Mouse (Mus musculus): ENCODE results near the gene Ankk1.

The Ankk1 gene

DNA sequence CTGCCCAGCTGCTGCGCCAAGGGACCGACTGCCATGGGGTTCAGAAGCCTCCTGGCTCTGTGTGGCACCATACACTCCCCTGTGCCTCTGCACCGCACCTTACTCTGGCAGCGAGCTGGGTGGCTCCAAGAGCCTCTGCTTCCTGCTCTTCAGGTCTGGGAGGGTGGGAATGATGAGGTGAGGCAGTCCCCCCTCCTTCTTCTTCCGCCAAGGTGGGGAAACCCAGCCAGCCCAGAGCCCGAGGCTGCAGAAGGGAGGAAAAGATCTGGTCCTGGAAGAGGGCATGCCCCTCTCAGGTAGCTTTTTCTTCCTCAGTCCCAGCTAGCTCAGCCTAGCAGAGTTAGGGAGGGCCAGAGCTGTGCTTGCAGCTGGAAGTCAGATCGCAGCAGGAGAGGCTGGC, at the start of gene Ankk1:
TSS of gene Ankk1 (minus strand) at position 101 of the 400 bp plus-strand sequence.
- no peak for DNase-seq (ENCODE audit: low read depth, low spot score)

DNA sequence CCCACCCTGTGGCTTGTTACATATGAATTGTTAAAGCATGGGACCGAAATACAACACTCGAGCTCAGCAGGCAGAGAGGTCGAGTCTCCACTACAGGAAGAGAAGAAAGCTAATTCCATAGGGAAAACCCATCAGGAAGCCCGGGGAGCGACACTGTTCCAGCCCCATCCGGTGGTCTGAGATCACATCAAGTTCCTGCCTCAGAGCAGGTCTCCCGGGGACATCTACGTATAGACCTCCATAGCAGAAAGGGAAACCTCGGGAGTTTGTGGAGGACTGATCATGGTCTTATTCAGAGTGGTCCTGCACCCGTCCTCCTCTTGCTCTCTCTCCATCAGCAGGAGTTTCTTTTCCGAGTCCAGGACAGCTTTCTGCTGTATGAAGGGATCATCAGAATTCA, 45.3 kb upstream of the Ankk1 start:
- no peak for DNase-seq (ENCODE audit: low read depth, low spot score)

DNA sequence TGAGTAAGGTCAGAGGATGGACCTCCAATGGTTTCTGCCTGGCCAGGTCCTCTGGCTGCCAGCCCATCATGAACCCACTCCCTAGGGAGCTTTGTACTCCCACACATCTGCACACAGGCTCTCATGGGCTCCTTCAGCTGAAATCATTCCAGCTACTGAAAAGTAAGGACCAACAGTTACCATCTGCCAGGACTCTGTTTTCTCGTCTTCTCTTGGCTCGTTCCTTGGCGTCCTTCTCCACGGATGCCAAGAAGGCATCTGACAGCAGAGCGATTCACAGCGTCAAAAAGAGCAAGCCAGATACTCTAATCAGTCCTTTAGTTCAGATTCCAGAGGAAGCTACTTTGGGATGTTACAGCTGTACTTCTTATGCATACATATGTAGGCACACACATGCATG, 44.1 kb upstream of the Ankk1 start:
- peak; percentile 36 for DNase-seq (ENCODE audit: low read depth, low spot score)

DNA sequence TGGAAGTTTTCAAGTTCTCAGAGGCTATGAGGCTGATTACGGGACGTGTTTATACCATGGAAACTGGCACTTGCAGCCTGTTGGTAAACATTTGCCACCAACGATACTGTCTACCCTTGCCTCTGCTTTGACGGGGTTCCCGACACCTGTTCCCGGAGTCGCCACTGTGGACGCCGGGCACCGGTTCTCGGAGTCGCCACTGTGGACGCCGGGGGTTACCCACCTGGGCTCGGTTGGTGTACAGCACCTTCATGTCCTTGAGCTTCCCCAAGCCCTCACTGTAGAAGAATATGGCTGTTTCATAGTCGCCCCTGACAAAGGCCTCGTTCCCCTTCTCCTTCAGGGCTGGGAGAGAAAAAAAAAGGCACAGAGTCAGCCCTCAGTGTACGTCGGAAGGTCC, 43.2 kb upstream of the Ankk1 start:
- DNase-seq (ENCODE audit: low read depth, low spot score) = no peak

DNA sequence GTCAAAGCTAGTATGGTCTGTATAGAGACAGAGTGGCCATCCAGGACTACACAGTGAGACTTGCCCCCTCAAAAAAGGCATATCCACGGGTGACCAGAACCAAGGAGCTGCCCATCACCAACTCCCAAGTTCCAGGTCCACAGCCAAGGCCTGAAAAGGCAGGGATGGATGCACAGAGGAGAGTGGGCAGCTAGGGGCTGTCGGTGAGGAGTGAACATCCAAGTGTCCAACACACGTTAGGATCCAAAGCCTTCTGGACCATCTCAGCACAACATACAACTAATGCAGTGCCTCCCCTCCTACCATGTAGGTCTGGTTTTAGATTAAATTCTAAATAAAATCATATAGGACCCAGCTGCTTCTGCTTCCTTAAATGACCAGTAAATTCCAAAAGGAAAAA, 29.3 kb upstream of the Ankk1 start:
- DNase-seq (ENCODE audit: low read depth, low spot score) = no peak

DNA sequence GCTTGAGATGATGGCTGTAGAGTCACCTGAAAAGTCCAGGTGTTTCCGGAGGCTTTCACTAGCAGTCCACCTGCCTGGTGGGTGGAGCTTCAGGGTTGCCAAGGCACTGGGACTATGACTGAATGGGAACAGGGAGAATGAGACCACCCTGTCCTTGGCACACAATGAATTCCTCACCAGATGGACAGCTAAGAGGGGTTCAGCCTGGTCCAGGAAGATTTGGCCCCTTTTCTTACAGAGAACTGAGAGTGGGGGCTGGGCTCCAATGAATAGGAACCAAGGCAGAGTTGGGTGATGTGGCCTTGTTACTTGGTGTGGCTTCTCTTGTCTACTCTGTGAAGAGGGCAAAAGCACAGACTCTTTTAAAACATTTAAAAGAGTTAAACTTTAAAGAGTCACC, 25.6 kb upstream of the Ankk1 start:
- no peak for DNase-seq (ENCODE audit: low read depth, low spot score)

DNA sequence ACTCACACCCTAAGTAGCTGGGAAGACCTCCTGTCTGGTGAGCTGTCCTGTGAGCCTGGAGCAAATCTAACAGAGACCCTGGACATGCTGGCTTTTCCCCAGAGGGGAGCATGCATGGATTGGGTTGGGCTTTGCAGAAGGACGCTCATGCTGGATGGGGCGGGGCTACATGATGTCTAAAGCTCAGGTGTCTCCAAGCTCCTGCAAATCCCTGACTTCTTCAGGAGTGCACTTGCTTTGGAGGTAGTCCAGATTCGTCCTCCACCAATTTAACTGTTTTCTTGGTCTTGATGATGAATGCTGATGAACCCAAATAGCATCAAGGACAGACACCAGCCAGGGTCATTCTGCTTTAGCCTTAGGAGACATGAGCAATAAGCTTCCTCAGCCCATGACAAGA, 23.7 kb upstream of the Ankk1 start:
- no peak for DNase-seq (ENCODE audit: low read depth, low spot score)

DNA sequence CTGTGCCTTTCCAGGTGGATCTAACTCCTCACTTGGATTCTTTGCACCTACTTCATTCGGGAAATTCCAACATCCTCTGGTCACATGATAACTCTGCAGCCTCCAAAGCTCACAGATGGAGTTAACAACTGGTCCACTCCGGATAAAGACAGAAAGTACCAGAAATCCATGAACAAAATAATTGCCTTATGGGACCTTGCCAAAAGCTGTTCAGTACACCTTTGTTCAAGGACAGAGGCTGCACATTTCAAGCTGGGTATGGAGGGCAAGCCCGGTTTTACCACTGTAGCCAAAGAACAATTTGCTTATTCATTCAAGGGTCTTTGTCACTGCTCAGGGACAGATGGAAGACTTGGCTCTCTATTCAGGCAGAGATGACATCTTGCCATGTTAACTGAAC, 15.8 kb upstream of the Ankk1 start:
- DNase-seq (ENCODE audit: low read depth, low spot score) = peak; percentile 39

DNA sequence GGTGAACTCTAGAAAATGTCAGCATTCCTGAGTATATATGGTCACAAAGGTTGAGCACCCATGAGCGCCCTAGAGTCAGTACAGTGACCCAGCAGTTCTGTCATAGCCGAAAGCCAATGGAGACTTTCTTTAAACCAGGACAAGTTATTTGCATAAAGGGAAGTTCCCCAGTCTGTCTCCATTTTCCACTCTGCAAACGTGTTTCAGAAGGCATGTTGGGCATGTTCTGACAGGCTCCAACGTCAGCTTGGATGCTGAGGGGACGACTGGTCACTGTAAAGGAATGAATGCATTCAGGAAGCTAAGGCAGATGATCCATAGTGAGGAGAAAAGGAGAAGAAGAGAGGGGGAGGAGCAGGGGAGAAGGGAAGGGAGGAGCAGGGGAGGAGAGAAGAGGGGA, 657 bp upstream of the Ankk1 start:
- DNase-seq (ENCODE audit: low read depth, low spot score) = no peak

DNA sequence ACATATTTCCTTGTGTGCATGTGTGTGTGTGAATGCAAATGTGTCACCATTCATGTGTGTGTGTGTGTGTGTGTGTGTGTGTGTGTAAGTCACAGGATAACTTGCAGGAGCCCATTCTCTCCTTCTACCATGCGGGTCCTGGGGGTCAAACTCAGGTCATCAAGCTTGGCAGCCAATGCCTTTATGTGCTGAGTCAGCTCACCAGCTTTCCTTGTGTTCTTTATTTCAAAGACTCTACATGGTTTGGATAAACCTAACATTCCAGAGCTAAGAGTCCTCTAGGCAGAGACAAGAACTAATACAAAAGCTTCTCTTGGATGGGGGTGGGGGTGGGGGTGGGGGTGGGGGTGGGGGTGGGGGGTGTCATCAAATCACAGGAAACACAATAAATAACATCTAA, 1.2 kb downstream of the Ankk1 start:
- no peak for DNase-seq (ENCODE audit: low read depth, low spot score)

DNA sequence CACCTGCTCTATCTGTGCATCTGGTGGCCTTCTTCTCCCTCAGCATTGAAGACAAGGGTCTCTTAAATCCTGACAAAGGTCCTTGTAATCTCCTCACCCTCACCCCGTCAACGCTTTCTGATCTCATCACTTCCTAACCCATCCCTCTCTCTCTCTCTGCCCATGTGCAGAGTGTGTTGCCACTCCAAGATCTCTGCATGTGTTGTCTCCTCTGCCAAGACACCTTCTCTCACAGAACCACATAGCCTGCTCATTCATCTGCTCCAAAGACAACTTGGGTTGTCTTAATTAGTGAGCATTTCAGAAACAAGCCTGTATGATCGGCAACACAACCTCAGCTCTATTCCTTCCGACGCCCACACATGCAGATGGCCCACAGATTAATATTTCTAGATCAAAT, 3.0 kb downstream of the Ankk1 start:
- DNase-seq (ENCODE audit: low read depth, low spot score) = no peak

DNA sequence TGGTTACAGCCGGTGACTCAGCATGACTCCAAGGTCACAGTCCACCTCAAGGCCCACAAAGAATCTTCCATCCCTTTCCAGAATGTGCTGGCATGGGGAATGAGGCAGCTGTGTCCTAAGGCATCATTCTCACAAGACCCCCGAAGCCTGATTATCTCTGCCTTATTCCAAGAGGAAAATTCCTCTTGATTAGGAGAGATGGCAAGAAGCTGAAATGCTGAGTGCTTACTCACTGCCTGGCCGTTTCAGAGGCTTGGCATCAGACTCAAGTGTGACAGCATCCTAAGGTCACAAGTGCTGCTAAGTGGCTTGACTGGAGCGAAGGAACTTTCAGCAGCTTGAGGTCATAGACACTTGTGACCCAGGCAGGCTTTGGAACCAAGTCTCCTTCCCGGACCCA, 16.2 kb downstream of the Ankk1 start:
- DNase-seq (ENCODE audit: low read depth, low spot score) = no peak

DNA sequence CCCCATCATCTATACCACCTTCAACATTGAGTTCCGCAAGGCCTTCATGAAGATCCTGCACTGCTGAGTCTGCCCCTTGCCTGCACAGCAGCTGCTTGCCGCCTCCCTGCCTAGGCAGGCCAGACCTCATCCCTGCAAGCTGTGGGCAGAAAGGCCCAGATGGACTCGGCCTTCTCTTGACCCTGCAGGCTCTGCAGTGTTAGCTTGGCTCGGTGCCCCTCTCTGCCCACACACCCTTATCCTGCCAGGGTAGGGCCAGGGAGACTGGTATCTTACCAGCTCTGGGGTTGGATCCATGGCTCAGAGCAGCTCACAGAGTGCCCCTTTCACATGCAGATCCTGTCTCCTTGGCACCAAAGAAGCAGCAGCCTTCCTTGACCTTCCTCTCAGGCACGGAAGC, 19.8 kb downstream of the Ankk1 start:
- peak; percentile 75 for DNase-seq (ENCODE audit: low read depth, low spot score)

DNA sequence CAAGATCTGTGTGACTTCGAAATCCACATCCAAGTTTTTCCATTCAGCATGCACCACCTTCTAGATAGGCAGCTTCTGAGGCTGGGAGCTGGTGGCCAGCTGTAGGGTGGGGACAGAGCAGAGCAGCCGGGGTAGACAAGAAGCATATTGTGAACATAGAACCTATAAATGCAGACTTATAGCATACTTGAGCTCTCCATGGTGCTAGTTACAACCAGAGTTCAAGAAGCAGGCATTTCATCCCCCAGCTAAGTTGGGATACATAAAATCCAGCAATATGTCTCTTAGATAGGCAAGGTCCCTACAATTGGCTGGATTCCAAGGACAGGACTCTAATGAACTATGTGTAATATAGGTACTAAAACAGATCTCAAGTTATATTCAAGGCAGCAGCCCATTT, 23.1 kb downstream of the Ankk1 start:
- no peak for DNase-seq (ENCODE audit: low read depth, low spot score)

DNA sequence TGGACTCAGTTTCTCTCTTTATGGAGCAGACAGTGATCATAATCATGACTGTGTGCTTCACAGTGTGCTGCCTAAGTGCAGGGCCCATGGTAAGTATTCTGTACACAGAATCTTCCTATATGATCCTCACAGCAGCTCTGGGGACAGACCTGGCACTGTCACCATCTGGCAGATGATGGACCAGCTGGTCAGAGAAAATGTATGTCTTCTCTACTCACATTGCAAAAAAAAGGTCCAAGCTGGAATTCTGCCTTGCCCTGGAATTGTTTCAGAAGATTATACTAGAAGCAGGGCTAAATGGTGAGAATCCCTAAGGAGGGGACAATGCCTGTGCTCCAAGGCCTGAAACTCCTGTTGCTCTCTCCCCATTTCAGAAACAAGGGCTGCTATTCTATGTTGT, 30.8 kb downstream of the Ankk1 start:
- DNase-seq (ENCODE audit: low read depth, low spot score) = peak; percentile 49

DNA sequence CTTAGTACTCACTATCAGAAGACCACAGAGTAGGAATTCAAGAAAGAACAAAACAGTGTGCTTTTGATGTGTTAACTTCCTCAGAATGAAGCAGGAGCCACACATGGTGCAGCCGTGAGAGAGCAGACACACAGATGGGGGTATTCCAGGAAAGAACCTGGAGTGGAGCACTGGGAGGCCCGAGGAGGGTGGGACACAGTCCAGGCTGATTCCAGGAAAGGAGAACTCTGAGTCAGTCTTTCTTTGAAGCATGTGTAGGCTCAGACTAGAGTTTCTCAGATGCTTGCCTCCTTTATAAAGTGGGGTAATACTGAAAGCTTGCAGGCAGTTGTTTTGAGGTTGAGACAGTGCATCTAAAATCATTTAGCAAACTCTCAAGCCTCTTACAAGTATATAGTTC, 34.6 kb downstream of the Ankk1 start:
- no peak for DNase-seq (ENCODE audit: low read depth, low spot score)

DNA sequence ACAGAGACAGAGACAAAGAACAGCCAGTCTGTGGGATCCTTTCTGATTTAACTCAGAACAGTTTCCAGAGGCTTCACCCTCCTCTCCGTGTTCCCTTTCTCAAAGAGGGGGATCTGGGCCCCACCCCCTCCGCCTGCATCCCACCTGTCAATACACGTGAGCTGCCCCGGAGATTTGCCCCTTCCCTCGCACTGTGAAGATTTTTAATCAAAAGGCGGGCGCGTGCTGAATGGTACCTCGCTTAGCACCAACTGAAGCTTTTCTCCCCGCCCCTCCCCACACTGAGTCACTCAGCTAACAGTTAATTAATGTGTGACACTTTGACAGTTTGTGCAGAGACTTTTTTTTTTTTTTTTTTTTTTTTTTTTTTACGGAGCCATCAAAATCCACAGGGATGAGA, 40.7 kb downstream of the Ankk1 start:
- peak; percentile 59 for DNase-seq (ENCODE audit: low read depth, low spot score)

DNA sequence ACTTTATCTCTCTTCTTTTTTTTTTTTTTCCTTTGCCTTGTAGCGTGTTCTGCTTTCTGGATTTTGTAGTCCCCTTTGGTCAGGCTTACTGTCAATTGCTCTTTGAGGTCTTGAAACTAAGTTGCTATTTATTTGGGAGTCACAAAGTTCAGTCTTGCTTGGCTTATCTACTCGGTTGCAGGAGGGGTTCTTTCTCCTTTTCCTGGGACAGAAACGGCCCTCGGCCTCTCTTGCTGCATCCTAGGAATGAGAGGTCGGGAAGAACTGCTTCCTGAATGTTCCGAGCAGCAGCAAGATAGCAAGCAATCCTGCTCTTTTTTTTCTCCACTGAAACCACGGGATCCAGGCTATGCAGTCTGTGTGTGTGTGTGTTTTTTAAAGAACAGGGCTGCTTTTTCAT, 41.5 kb downstream of the Ankk1 start:
- no peak for DNase-seq (ENCODE audit: low read depth, low spot score)

DNA sequence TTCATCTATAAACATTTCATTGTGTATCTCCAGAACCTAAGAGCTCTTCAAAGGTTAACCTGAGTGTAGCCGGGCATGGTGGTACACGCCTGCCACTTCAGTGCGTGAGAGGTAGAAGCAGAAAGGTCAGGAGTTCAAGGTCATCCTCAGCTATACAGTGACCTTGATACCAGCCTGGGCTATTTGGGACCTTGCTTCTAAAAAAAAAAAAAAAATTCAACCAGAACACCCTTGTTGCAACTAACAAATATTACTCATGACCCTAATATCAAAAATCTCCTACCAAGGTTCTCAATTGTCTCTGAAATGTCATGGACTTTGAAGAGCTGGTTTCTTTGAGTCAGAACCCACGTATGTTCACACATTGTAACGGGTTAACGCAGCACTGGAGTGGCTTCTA, 42.0 kb downstream of the Ankk1 start:
- no peak for DNase-seq (ENCODE audit: low read depth, low spot score)

DNA sequence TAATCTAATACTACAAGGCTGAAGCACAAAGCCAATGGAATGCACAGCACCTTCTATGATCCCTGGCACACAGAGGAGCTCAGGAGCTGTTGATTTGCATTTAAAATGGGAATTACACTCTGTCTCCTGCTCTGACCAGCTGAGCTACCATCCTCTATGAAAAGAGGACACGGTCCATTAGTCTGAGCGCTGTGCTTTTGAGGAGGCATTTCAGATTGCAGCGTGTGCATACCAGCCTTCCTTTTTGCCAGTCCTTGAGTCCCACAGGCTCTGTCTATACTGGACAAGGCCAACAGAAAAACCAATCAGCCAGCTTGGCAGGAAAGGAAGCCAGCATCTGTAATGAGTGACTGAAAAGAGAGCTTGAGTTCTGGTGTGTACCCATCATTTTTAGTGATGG, 42.8 kb downstream of the Ankk1 start:
- no peak for DNase-seq (ENCODE audit: low read depth, low spot score)

DNA sequence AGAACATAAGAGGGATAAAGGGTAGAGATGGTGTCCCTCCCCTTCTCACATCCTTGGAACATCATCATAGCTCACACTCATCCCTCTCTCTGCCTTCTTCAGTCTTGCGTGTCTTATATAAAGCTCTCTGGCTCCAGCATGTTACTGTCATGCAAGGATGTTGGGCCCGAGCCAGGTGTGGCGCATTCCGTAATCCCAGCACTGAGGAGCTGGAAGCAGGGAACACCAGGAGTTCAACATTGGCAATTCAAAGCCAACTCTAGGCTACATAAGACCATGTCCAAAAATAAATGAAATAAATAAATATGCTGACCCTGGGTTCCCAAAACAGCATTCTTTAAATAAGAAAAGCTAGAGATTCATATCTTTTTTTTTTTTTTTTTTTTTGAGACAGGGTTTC, 46.9 kb downstream of the Ankk1 start:
- peak; percentile 59 for DNase-seq (ENCODE audit: low read depth, low spot score)

DNA sequence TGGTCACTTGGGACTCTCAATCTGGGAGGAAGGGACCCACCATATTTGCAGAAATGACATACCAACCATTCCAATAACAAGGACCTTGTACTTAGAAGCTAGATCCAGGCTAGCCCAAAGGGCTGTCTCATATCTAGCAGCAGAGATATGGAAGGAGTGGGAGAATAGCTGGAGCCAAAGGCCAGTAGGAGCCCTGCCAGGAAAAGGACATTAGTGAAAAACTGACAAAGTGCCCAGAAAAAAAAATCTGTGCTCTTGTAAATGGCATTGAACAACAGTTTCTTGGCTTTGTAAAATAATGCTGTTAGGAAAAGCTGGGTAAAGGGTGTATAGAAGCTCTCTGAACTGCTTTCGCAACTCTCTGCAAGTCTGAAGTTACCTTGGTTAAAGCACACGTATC, 52.9 kb downstream of the Ankk1 start:
- no peak for DNase-seq (ENCODE audit: low read depth, low spot score)

DNA sequence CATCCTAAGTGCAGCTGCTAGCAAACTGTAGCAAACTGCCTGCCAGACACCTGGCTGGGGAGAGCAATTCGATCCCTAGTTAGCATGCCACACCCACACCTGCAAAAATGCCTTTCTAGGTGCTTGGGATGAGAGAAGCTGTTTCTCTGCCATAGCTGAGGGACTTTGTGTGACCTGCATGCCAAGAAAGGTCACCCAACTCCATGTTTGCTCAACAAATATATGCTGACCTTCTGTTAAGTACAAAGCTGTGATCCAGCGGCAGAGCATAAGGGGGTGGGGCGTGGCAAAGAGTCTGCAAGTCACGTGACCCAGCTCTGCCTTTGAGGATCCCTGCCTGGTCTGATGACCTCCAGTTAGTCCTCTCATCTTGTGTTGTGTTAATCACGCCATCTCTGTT, 61.1 kb downstream of the Ankk1 start:
- no peak for DNase-seq (ENCODE audit: low read depth, low spot score)
